ENCODE assay signal across 26 mouse cellular contexts in the genomic region with DNA sequence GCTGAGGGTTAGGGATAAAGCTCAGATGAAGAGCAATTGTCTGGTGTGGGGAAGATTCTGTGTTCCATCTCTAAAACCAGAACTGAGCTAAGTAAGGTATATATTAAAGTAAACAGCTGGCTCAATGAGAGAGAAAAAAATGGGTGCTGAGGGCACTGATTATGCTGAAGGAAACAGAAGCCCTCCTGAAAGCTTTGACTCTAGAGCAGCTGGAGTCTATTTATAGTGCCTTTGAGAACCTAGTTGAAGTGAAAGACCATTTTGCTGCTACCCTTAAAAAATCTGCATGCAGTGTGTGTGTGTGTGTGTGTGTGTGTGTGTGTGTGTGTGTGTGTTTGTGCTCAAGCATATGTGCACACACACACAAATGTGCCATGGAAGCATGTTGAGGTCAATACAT. TPM values are rescaled to one million over a fixed set of nuclear protein-coding genes. Genes with fewer than 3 reads are reported as not detected.
"Had no signal": no experiment of that assay in that cellular context is flagged by ENCODE, and none has a peak within 500 bp of the region (broad histone marks: within the 10 kb centered on the region; RNA-seq: fewer than 3 reads in every experiment).

No protein-coding gene starts in this region.

- H3K36me3 ChIP-seq: hindbrain, embryonic 13.5 days; hindbrain, embryonic 15.5 days; kidney, embryonic 15.5 days; limb, embryonic 13.5 days; limb, embryonic 15.5 days; liver, embryonic 12.5 days had no signal

- DNase-seq: gastrocnemius, postnatal 14 days; gastrocnemius, postnatal 36 days; heart, adult 2 months; heart, postnatal 14 days; heart, postnatal 36 days; kidney, adult 11 months; kidney, adult 2 months; kidney, adult 9 months; kidney, postnatal 14 days; kidney, postnatal 36 days; layer of hippocampus, adult 9-11 months; layer of hippocampus, postnatal 36 days; left cerebral cortex, postnatal 4 days had no signal

- H3K4me1 ChIP-seq: hindbrain, embryonic 13.5 days; hindbrain, embryonic 15.5 days; kidney, embryonic 15.5 days; limb, embryonic 13.5 days; limb, embryonic 15.5 days; liver, embryonic 12.5 days had no signal

- H3K27ac ChIP-seq: heart, adult 2 months; hindbrain, embryonic 13.5 days; hindbrain, embryonic 15.5 days; hindbrain, postnatal 0 days; kidney, embryonic 15.5 days; kidney, postnatal 0 days; limb, embryonic 13.5 days; limb, embryonic 15.5 days; liver, embryonic 12.5 days had no signal

- H3K4me2 ChIP-seq: heart, embryonic 11.5 days; hindbrain, embryonic 13.5 days; hindbrain, embryonic 15.5 days; kidney, embryonic 15.5 days; limb, embryonic 13.5 days; limb, embryonic 15.5 days; liver, embryonic 12.5 days had no signal

- H3K9me3 ChIP-seq: hindbrain, embryonic 13.5 days; hindbrain, embryonic 15.5 days; kidney, embryonic 15.5 days; limb, embryonic 13.5 days; limb, embryonic 15.5 days; liver, embryonic 12.5 days had no signal

- H3K4me3 ChIP-seq: heart, adult 2 months; hindbrain, embryonic 13.5 days; hindbrain, embryonic 15.5 days; kidney, embryonic 15.5 days; limb, embryonic 13.5 days; limb, embryonic 15.5 days; liver, embryonic 12.5 days had no signal

- H3K27me3 ChIP-seq: hindbrain, embryonic 13.5 days; hindbrain, embryonic 15.5 days; kidney, embryonic 15.5 days; limb, embryonic 13.5 days; limb, embryonic 15.5 days had no signal

- H3K9ac ChIP-seq: hindbrain, embryonic 13.5 days; hindbrain, embryonic 15.5 days; kidney, embryonic 15.5 days; limb, embryonic 13.5 days; limb, embryonic 15.5 days; liver, embryonic 12.5 days had no signal

RNA-seq across cellular contexts. Expression of a gene that starts 58.9 kb away (rescaled TPM):
- total RNA-seq: hematopoietic stem cell, adult 5-6 weeks; layer of hippocampus, adult 18-20 months had no signal
- polyA plus RNA-seq: large intestine, adult 2 months; liver, adult 2 months had no signal
